Mouse (Mus musculus): ENCODE measurements around the gene Cfap61.

DNA sequence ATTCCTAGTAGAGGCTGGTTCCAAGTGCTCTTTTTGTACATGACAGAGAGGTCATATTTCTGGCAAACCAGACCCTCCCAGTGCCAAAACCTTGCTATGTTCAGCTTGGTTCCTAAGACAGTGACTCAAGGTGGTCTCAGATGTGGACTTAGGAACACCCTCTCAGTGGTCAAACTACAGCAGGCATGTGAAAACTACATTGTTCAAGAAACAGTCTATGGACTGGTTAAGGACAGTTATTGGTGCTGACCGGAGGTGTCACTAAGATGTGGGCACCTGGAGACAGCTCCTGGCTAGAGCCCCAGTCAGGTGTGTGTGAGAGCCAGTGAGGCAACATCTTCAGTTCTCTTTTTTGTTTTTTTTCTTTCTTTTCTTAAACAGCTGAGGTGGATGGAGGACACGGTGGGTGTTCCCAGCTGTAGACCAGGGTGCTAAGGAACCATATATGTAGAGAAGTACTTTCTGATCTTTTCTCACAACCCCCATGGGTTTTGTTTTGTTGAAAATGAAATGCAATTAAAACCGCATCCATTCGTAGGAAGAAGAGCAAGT is 304.7 kb downstream of the Cfap61 start:
- TF ChIP-seq CTCF (IDR thresholded peaks at IDR 0.05; ENCODE audit: low read depth), result no peak
- TF ChIP-seq EP300 (optimal IDR thresholded peaks at IDR 0.05), result no peak

Measured in stomach, postnatal 0 days (tissue).